11 mouse cellular contexts compared by ENCODE assay signal in the genomic region with DNA sequence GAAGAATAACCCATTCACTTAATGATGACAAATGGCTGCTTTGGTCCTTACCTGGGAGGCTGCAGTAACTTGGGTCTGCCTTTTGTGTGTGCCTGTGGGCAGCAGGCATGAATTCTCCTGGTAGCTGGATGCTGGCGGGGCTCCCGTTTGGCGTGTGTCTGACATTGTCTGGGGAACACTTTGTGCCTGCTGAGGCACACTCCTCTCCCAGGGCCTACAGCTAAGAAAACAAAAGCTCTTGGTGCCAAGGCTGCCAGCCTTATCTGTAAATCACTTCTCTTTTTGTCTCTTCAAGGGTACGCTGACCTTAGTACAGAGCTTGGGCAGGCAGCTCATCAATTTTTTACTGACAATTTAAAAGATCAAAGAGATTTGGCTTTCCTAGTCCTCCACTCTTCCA.
DNase-seq lines count a peak whose midpoint lies in the region; ATAC-seq lines count a peak whose summit lies in the region.
"Had no signal": no experiment of that assay in that cellular context is flagged by ENCODE, and none has a peak within 500 bp of the region (broad histone marks: within the 10 kb centered on the region; RNA-seq: fewer than 3 reads in every experiment).

No protein-coding gene starts in this region.

- 9% methylated on average over 4 of the region's 4 CpGs for WGBS in neural tube, embryonic 15.5 days
- WGBS in liver, embryonic 11.5 days, result 44% methylated on average over 4 of the region's 4 CpGs

- H3K36me3 ChIP-seq in neural tube, embryonic 15.5 days, result no peaks in the 10 kb centered on the region
- no peaks in the 10 kb centered on the region for H3K36me3 ChIP-seq in liver, embryonic 11.5 days (ENCODE audit: control insufficient read depth, insufficient read depth, low read length)

- intact Hi-C loops in gastrocnemius, postnatal 36 days (cut with DNase I), result no loop called here

- peak; percentile 28 to 44 for DNase-seq in cerebellum, postnatal 10 days
- no peak for DNase-seq in cerebellum, adult 11-12 months
- peak; percentile 20 for DNase-seq in layer of hippocampus, adult 11-12 months (ENCODE audit: low spot score)
- no peak for DNase-seq in layer of hippocampus, adult 9-10 months (ENCODE audit: low spot score)
- DNase-seq in gonadal fat pad, adult 2 months (ENCODE audit: low read depth), result peak; percentile 52
- no peak for DNase-seq in liver, embryonic 11.5 days (ENCODE audit: low spot score)
- no peak for DNase-seq in gastrocnemius, postnatal 36 days
- DNase-seq: cerebellum, adult 9-10 months; lung, embryonic 14.5 days; thymus, postnatal 4 days had no signal

- peak; percentile 72; the same call in 1 of the 2 replicates for ATAC-seq in neural tube, embryonic 15.5 days (ENCODE audit: low FRiP score)
- ATAC-seq in liver, embryonic 11.5 days (replicated peaks; ENCODE audit: low FRiP score), result no peak

- H3K4me2 ChIP-seq in neural tube, embryonic 15.5 days, result no peak overlapping the region
- H3K4me2 ChIP-seq in liver, embryonic 11.5 days, result no peak overlapping the region
- H3K4me2 ChIP-seq: lung, embryonic 14.5 days had no signal

- H3K9ac ChIP-seq in neural tube, embryonic 15.5 days (replicated peaks), result no peak overlapping the region
- H3K9ac ChIP-seq in liver, embryonic 11.5 days (ENCODE audit: low read depth, low read length), result no peak overlapping the region
- H3K9ac ChIP-seq: lung, embryonic 14.5 days had no signal

- H3K9me3 ChIP-seq in neural tube, embryonic 15.5 days (replicated peaks), result no peaks in the 10 kb centered on the region
- H3K9me3 ChIP-seq in liver, embryonic 11.5 days (ENCODE audit: control insufficient read depth, low read length), result no peaks in the 10 kb centered on the region

- no peak overlapping the region for H3K4me3 ChIP-seq in neural tube, embryonic 15.5 days (replicated peaks)
- no peak overlapping the region for H3K4me3 ChIP-seq in liver, embryonic 11.5 days (ENCODE audit: low read depth, low read length)

- peaks cover 6% of the 10 kb centered on the region; the same call in 1 of the 2 replicates for H3K4me1 ChIP-seq in neural tube, embryonic 15.5 days
- H3K4me1 ChIP-seq in liver, embryonic 11.5 days (replicated peaks; ENCODE audit: control insufficient read depth, insufficient read depth, low read length), result no peaks in the 10 kb centered on the region

- H3K27ac ChIP-seq in neural tube, embryonic 15.5 days (replicated peaks), result no peak overlapping the region
- no peak overlapping the region for H3K27ac ChIP-seq in liver, embryonic 11.5 days (ENCODE audit: low read depth, low read length)

- peaks cover 14% of the 10 kb centered on the region; the same call in 1 of the 2 replicates for H3K27me3 ChIP-seq in neural tube, embryonic 15.5 days (replicated peaks)
- H3K27me3 ChIP-seq in liver, embryonic 11.5 days (replicated peaks; ENCODE audit: control insufficient read depth, insufficient read depth, low read length), result no peaks in the 10 kb centered on the region

Comparison
In these comparisons a context has a peak if more than half of its experiments do, and no peak if none do; other contexts are left out.
1. DNase-seq: peak in cerebellum, postnatal 10 days (2 of 2), layer of hippocampus, adult 11-12 months (single experiment) and gonadal fat pad, adult 2 months (single experiment); none in cerebellum, adult 11-12 months (single experiment), layer of hippocampus, adult 9-10 months (single experiment), liver, embryonic 11.5 days (single experiment) and gastrocnemius, postnatal 36 days (0 of 2).